Comparison of ENCODE assay signal across 9 mouse cellular contexts in the genomic region with DNA sequence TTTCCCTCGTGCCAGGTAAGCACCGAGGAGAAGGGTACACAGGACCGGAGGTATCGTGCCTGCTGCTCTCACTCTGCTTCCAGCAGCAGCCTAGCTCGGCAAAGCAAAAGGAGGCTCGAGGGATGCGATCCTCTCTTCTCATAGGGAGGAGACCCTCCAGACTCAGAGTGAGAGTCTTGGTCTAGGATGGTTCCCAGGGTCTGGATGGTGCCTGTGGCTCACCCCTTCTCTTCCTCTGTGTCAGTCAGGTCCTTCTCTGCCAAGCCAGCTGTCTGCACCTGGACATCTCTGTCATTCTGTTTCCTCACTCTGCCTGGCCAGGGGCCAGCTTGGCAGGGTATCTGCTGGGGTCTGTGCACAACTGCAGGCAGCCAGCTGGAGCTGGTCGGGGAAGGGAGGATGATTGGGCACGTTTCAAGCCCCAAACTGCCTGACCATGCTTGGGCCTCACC.
DNase-seq lines count a peak whose midpoint lies in the region; ATAC-seq lines count a peak whose summit lies in the region.
"Had no signal": no experiment of that assay in that cellular context is flagged by ENCODE, and none has a peak within 500 bp of the region (broad histone marks: within the 10 kb centered on the region; RNA-seq: fewer than 3 reads in every experiment).

No protein-coding gene starts in this region.

- DNase-seq in cerebellum, postnatal 25 days, result peak; percentile 19 to 22
- DNase-seq in cerebellum, adult 9-11 months, result no peak
- peak; percentile 6 for DNase-seq in 3134 (ENCODE audit: extremely low read depth, insufficient read length, low spot score)
- peak; percentile 20 to 71 for DNase-seq in gastrocnemius, postnatal 4 days (ENCODE audit: low spot score in 2 of 2)
- DNase-seq in kidney, postnatal 14 days, result peak; percentile 34
- DNase-seq in urinary bladder, adult 2 months (ENCODE audit: low spot score), result no peak
- DNase-seq in thymus, postnatal 10 days (ENCODE audit: low spot score in 2 of 2), result no peak
- DNase-seq: liver, embryonic 13.5 days had no signal

- no peak overlapping the region for H3K4me3 ChIP-seq in neural tube, embryonic 13.5 days
- H3K4me3 ChIP-seq: liver, embryonic 13.5 days had no signal

- no peak overlapping the region for H3K9ac ChIP-seq in neural tube, embryonic 13.5 days
- H3K9ac ChIP-seq: liver, embryonic 13.5 days had no signal

- peak; percentile 71 for ATAC-seq in neural tube, embryonic 13.5 days (ENCODE audit: low read depth)

- no peak overlapping the region for H3K4me2 ChIP-seq in neural tube, embryonic 13.5 days
- H3K4me2 ChIP-seq: liver, embryonic 13.5 days had no signal

- WGBS in neural tube, embryonic 13.5 days, result 68% methylated on average over 9 of the region's 9 CpGs

- no peaks in the 10 kb centered on the region for H3K9me3 ChIP-seq in neural tube, embryonic 13.5 days
- H3K9me3 ChIP-seq: liver, embryonic 13.5 days had no signal

- no peaks in the 10 kb centered on the region for H3K27me3 ChIP-seq in neural tube, embryonic 13.5 days
- H3K27me3 ChIP-seq: liver, embryonic 13.5 days had no signal

- H3K36me3 ChIP-seq in neural tube, embryonic 13.5 days, result no peaks in the 10 kb centered on the region
- H3K36me3 ChIP-seq: liver, embryonic 13.5 days had no signal

- H3K27ac ChIP-seq in neural tube, embryonic 13.5 days (replicated peaks), result peak overlapping the region; percentile 80
- H3K27ac ChIP-seq: liver, embryonic 13.5 days had no signal

- H3K4me1 ChIP-seq in neural tube, embryonic 13.5 days (replicated peaks), result peaks cover 35% of the 10 kb centered on the region
- H3K4me1 ChIP-seq: liver, embryonic 13.5 days had no signal

Comparison
In these comparisons a context has a peak if more than half of its experiments do, and no peak if none do; other contexts are left out.
1. DNase-seq: peak in cerebellum, postnatal 25 days (2 of 2), 3134 (single experiment), gastrocnemius, postnatal 4 days (2 of 2) and kidney, postnatal 14 days (single experiment); none in cerebellum, adult 9-11 months (single experiment), urinary bladder, adult 2 months (single experiment) and thymus, postnatal 10 days (0 of 2).